Mouse (Mus musculus) midbrain, embryonic 14.5 days (tissue): ENCODE data around the gene 9130019O22Rik. TPM values are rescaled to one million over a fixed set of nuclear protein-coding genes. Genes with fewer than 3 reads are reported as not detected.
"Not testable (repeated sequence)": the region's sequence is repeated elsewhere in the genome, so short reads cannot be mapped to it uniquely, and the experiment has no call there.

Experiments used
- ATAC-seq: fragments of 200-750 bp; cut with Nextera tagmentation; 2 replicates; pipeline ENCODE4 v1.8.0; 2017; ENCODE audit warnings: moderate number of reproducible peaks, moderate library complexity; ENCODE audit not compliant: low FRiP score, low TSS enrichment
- DNase-seq: peaks from one replicate; pipeline ENCODE4 v3.0.0-alpha.2; 2015
- H3K27ac ChIP-seq: fragments of 300-500 bp; sonication (generic); replicated peaks from 2 replicates; pipeline ENCODE4 v1.5.1; 2014; ENCODE audit warnings: mild to moderate bottlenecking, low read depth, low read length, moderate library complexity
- H3K27me3 ChIP-seq: fragments of 300-500 bp; sonication (generic); 2 replicates; pipeline ENCODE4 v1.6.1; 2014; ENCODE audit warnings: low read length, control low read depth, mixed read lengths; ENCODE audit not compliant: control insufficient read depth, insufficient read depth
- H3K36me3 ChIP-seq: fragments of 300-500 bp; sonication (generic); 2 replicates; pipeline ENCODE4 v1.6.1; 2014; ENCODE audit warnings: low read length, control low read depth; ENCODE audit not compliant: control insufficient read depth, insufficient read depth
- H3K4me1 ChIP-seq: fragments of 300-500 bp; sonication (generic); 2 replicates; pipeline ENCODE4 v1.6.1; 2014; ENCODE audit warnings: mild to moderate bottlenecking, antibody characterized with exemption, low read length, control low read depth; ENCODE audit not compliant: control insufficient read depth, insufficient read depth
- H3K4me2 ChIP-seq: fragments of 300-500 bp; sonication (generic); 2 replicates; pipeline ENCODE4 v1.6.1; 2014; ENCODE audit warnings: mild to moderate bottlenecking, low read length, moderate library complexity
- H3K4me3 ChIP-seq: fragments of 300-500 bp; sonication (generic); replicated peaks from 2 replicates; pipeline ENCODE4 v1.5.1; 2014; ENCODE audit warnings: low read depth, low read length
- H3K9ac ChIP-seq: fragments of 300-500 bp; sonication (generic); replicated peaks from 2 replicates; pipeline ENCODE4 v1.6.1; 2014; ENCODE audit warnings: mild to moderate bottlenecking, low read length, moderate library complexity
- H3K9me3 ChIP-seq: fragments of 300-500 bp; sonication (generic); 2 replicates; pipeline ENCODE4 v1.6.1; 2016; ENCODE audit warnings: low read length, control low read depth, mixed read lengths; ENCODE audit not compliant: control insufficient read depth
- WGBS: fragments of 180-500 bp; shearing (Covaris S2); extraction: QIAGEN DNeasy Blood & Tissue Kit; methylation state at CpG from one replicate; pipeline ENCODE4 v1.1.7; 2014; 5-methylcytosine and 5-hydroxymethylcytosine counted together
- polyA plus RNA-seq: library from polyadenylated mRNA; unstranded; fragments of >200 nt; fragmentation: Nextera tagmentation; extraction: Ambion mirVana; gene quantifications from 2 replicates; pipeline ENCODE4 v1.2.1, GENCODE M21; 2014

9130019O22Rik gene
- polyA plus RNA-seq, 1 experiment from 2014 or later = 6.9 TPM

DNA sequence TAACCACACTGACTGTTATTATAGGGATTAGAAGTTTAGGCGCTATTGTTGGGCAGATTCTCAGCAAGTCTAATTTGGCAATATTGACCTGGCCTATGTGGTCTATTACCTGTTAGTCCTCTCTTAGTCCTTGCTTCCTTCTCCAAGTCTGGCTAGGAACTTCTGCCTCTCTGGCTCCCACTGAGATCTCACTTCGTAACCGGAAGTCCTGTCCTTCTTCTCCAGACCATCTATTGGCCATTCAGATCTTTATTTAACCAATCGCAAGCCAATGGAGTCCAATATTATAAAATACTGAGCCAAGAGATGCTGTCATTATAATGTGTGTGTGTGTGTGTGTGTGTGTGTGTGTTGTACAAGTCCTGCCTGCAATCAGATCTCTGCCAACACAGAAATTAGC is 22.8 kb downstream of the 9130019O22Rik start:
- WGBS = 47% methylated on average over 4 of the region's 4 CpGs
- DNase-seq (peak; percentile 39), ATAC-seq (no peak)
- no peaks in the 10 kb centered on the region; the same call in 1 of the 2 replicates for H3K27me3 ChIP-seq
- H3K27ac ChIP-seq = peak overlapping the region; percentile 45; the same call in 1 of the 2 replicates
- no peaks in the 10 kb centered on the region for H3K9me3 ChIP-seq
- 0 out of 2 replicates have a peak overlapping the region, but pooled peaks have one; percentile 52 for H3K9ac ChIP-seq
- peak overlapping the region; percentile 60 for H3K4me2 ChIP-seq
- peak overlapping the region; percentile 31 for H3K4me3 ChIP-seq
- no peaks in the 10 kb centered on the region for H3K36me3 ChIP-seq
- H3K4me1 ChIP-seq = peaks cover 10% of the 10 kb centered on the region; the same call in 1 of the 2 replicates

DNA sequence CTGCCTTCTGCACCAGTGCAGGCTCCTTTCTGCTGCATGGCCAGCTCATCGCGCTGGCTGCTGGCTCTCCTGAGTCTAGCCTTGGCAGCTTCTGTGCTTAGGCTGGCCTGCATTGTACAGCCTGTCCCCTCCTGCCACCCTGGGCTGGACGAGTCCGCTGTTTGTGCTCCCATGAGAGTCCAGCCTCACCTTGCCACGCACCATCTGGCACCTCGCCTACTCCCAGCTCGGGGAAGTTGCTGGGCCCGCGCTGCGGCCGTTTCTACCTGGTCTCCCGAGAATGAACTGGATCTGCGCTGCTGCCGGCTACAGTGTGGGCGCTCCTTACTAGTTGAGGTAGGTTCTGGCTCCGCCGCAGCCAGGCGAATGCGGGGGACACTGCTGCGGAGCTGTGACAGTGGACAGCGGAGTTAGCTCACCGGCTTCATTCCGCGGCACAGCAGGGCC is 23.5 kb downstream of the 9130019O22Rik start:
- Histone ChIP-seq H3K4me1 (peaks cover 10% of the 10 kb centered on the region; the same call in 1 of the 2 replicates), H3K9ac (peak overlapping the region; percentile 52), H3K27me3 (no peaks in the 10 kb centered on the region; the same call in 1 of the 2 replicates), H3K36me3 (no peaks in the 10 kb centered on the region), H3K27ac (peak overlapping the region; percentile 45; the same call in 1 of the 2 replicates), H3K9me3 (no peaks in the 10 kb centered on the region), H3K4me2 (peak overlapping the region; percentile 60), H3K4me3 (peak overlapping the region; percentile 31)
- DNase-seq (peak; percentile 56), ATAC-seq (no peak)
- WGBS = 1% methylated on average over 24 of the region's 24 CpGs

DNA sequence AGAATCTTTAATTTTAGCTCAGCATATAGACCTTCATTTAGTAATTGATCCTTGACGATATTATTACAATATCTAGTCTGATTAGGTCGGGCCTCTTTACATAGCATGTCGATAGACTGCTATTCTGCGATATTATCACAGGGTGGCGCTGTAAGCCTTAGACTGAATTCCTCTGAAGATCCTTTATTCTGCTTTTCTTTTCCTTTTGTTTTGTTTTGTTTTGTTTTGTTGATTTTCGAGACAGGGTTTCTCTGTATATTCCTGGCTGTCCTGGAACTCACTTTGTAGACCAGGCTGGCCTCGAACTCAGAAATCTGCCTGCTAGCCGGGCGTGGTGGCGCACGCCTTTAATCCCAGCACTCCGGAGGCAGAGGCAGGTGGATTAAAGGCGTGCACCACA is 24.5 kb downstream of the 9130019O22Rik start:
- not testable (repeated sequence) for ATAC-seq, H3K27ac ChIP-seq, H3K27me3 ChIP-seq, H3K9ac ChIP-seq, H3K36me3 ChIP-seq, H3K4me1 ChIP-seq, H3K4me3 ChIP-seq, H3K9me3 ChIP-seq
- H3K4me2 ChIP-seq = peak overlapping the region; percentile 17; the same call in 1 of the 2 replicates
- peak; percentile 83 for DNase-seq
- 15% methylated on average over 13 of the region's 13 CpGs for WGBS

DNA sequence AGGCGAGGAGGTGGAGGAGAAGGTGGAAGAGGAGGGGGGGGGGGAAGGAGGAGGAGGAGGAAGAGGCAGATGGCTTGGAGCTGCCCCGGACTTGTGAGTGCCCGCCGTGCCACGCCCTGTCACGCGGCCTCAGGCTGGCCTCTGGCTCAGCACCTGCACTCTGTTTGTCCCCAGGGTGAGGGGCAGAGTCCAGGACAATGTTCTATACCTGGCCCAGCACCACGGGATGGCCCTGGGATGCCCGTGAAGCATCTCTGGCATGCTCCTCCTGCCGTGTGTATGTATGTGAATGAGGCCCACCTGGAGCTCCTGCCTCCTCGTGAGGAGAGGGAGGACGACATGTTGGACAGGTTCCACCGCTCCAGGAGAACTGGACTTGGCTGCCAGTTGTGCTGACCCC is 25.5 kb downstream of the 9130019O22Rik start:
- DNase-seq (no peak), ATAC-seq (no peak)
- peaks cover 10% of the 10 kb centered on the region; the same call in 1 of the 2 replicates for H3K4me1 ChIP-seq
- 49% methylated on average over 13 of the region's 13 CpGs for WGBS
- H3K9me3 ChIP-seq = no peaks in the 10 kb centered on the region
- H3K4me3 ChIP-seq = no peak overlapping the region
- H3K9ac ChIP-seq = no peak overlapping the region
- H3K36me3 ChIP-seq = no peaks in the 10 kb centered on the region
- H3K27me3 ChIP-seq = no peaks in the 10 kb centered on the region; the same call in 1 of the 2 replicates
- no peak overlapping the region for H3K27ac ChIP-seq
- H3K4me2 ChIP-seq = no peak overlapping the region

DNA sequence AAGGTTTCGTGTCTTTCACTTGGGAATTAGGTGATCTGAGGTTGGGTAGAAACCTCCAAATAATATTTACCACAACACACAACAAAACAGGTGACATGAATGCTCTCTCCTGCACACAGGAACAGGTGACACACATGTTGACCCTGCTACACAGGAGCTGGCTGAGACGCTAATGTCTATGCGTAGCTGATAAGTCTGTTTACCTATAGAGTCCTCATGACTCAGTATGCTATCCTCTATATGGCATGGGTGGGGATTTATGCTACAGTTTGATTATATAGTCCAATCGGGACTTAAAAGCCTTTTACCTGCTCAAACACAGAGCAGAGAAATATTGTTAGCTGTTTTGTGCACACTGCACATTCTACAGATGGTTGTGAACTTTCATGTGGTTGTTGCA is 26.7 kb downstream of the 9130019O22Rik start:
- peaks cover 10% of the 10 kb centered on the region; the same call in 1 of the 2 replicates for H3K4me1 ChIP-seq
- ATAC-seq (no peak), DNase-seq (no peak)
- no peaks in the 10 kb centered on the region for H3K9me3 ChIP-seq
- no peak overlapping the region for H3K4me2 ChIP-seq
- WGBS = 85% methylated on average over 4 of the region's 4 CpGs
- no peak overlapping the region for H3K4me3 ChIP-seq
- H3K9ac ChIP-seq = no peak overlapping the region
- H3K36me3 ChIP-seq = no peaks in the 10 kb centered on the region
- H3K27ac ChIP-seq = no peak overlapping the region
- no peaks in the 10 kb centered on the region; the same call in 1 of the 2 replicates for H3K27me3 ChIP-seq

DNA sequence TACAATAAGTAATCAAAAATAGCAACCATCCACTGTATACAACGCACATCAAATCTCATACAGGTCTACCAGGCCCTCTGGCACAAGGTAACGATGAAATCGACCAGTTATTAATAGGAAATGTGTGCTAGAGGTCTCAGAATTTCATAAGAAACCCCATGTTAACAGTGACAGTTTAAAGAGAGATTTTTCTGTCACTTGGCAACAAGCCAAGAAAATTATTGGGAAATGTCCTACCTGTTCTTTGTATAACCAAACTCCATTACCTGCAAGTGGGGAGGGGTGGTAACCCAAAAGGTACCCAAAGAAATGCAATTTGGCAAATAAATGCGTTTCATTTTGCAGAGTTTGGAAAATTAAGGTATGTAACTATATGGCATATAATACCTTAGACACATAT is 28.5 kb downstream of the 9130019O22Rik start:
- Histone ChIP-seq H3K4me1 (peaks cover 4% of the 10 kb centered on the region; the same call in 1 of the 2 replicates), H3K4me2 (no peak overlapping the region), H3K9ac (no peak overlapping the region), H3K9me3 (no peaks in the 10 kb centered on the region), H3K36me3 (no peaks in the 10 kb centered on the region), H3K27me3 (no peaks in the 10 kb centered on the region; the same call in 1 of the 2 replicates), H3K27ac (no peak overlapping the region), H3K4me3 (no peak overlapping the region)
- 73% methylated on average over 4 of the region's 4 CpGs for WGBS
- DNase-seq (no peak), ATAC-seq (no peak)

DNA sequence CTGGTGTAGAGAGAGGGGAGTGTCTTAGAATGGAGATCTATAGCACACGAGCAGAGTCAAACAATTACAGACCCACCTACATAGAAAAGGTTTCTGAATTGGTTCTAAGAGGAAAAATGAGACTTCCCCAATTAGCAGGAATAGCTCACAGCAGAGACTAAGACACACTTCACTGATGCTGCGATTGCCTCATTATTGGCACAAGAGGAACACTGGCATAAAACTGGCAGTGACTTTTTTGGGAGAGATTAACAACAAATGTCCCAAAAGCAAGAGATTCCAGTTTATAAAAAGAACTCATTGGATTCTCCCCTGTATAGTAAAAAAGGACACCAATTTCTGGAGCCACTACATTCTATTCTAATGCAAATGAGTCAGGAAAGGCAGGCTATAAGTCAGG is 29.1 kb downstream of the 9130019O22Rik start:
- Histone ChIP-seq H3K4me2 (no peak overlapping the region), H3K9me3 (no peaks in the 10 kb centered on the region), H3K4me1 (no peaks in the 10 kb centered on the region), H3K36me3 (no peaks in the 10 kb centered on the region), H3K9ac (no peak overlapping the region), H3K4me3 (no peak overlapping the region), H3K27me3 (no peaks in the 10 kb centered on the region; the same call in 1 of the 2 replicates), H3K27ac (no peak overlapping the region)
- ATAC-seq (no peak), DNase-seq (no peak)
- WGBS = 72% methylated on average over 2 of the region's 2 CpGs

DNA sequence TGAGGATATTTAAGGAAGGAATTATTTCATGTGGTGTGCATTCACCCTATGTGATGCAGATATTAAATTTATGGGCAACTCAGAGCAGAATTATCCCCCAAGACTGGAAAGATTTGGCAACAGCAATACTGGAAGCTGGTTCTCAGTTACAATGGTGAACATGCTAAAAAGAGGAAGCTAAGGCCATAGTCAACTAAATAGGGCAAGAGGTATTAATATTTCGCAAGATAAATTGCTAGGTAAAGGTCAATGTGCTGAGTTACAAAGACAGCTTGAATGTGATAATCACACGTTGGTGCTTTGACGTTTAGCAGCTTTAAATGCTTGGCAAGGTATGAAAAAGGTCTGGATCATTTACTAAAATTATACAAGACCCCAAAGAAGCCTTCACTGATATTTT is 31.2 kb downstream of the 9130019O22Rik start:
- H3K9ac ChIP-seq = no peak overlapping the region
- no peak overlapping the region for H3K4me3 ChIP-seq
- no peaks in the 10 kb centered on the region for H3K36me3 ChIP-seq
- H3K27me3 ChIP-seq = no peaks in the 10 kb centered on the region; the same call in 1 of the 2 replicates
- DNase-seq = no peak
- H3K9me3 ChIP-seq = no peaks in the 10 kb centered on the region
- H3K27ac ChIP-seq = no peak overlapping the region
- no peak for ATAC-seq
- H3K4me1 ChIP-seq = no peaks in the 10 kb centered on the region
- no peak overlapping the region for H3K4me2 ChIP-seq
- 63% methylated on average over 3 of the region's 3 CpGs for WGBS
